Mouse (Mus musculus): ENCODE results near the gene Csnk2a1. TPM values are rescaled to one million over a fixed set of nuclear protein-coding genes. Genes with fewer than 3 reads are reported as not detected.
A peak's percentile ranks its signal among the peaks of the same experiment; 100 is the strongest.

Csnk2a1 gene
- polyA plus RNA-seq, 1 experiment from 2014 or later = 62.4 TPM

DNA sequence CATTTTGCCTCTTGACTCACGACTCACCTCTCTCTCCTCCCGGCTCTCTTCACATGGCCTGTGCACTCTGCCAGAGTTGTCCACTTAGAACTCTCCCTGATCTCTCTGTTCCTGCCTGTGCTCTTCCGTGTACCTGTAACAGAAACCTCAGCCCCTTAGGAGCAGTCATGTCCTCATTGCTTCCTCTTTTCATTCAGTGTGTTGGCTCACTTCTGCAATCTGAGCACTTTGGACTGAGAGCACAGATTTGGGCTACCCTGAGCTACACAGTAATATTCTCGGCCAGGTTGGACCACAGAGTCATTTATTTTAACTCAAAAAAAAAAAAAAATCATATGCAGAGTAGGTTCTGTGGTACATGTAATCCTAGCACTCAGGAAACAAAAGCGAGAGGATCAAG, 39.5 kb upstream of the Csnk2a1 start:
- Histone ChIP-seq H3K9ac (replicated peaks; ENCODE audit: low read depth) (no peak overlapping the region), H3K4me1 (ENCODE audit: insufficient read depth, low read depth, low read length) (no peaks in the 10 kb centered on the region), H3K36me3 (ENCODE audit: insufficient read depth, low read length) (no peaks in the 10 kb centered on the region), H3K27me3 (replicated peaks; ENCODE audit: insufficient read depth, low read length) (no peaks in the 10 kb centered on the region), H3K9me3 (ENCODE audit: low read length) (no peaks in the 10 kb centered on the region), H3K27ac (ENCODE audit: low read length) (no peak overlapping the region), H3K4me2 (replicated peaks; ENCODE audit: low read depth, low read length) (no peak overlapping the region), H3K4me3 (ENCODE audit: low read depth, low read length) (no peak overlapping the region)
- TF ChIP-seq CTCF (IDR thresholded peaks at IDR 0.05) (no peak), EP300 (IDR thresholded peaks at IDR 0.05) (no peak)
- DNase-seq (ENCODE audit: low spot score) (no peak), ATAC-seq (no peak)
- 74% methylated on average over 5 of the region's 5 CpGs for WGBS

GRCm38 (mm10) chr2:152189213-152189612, 37.4 kb upstream of the Csnk2a1 start:
- H3K4me2 ChIP-seq (replicated peaks; ENCODE audit: low read depth, low read length) = no peak overlapping the region
- no peak overlapping the region for H3K4me3 ChIP-seq (ENCODE audit: low read depth, low read length)
- DNase-seq (ENCODE audit: low spot score) (no peak), ATAC-seq (peak; percentile 33; the same call in 1 of the 2 replicates)
- TF ChIP-seq EP300 (IDR thresholded peaks at IDR 0.05) = no peak
- no peak for TF ChIP-seq CTCF (IDR thresholded peaks at IDR 0.05)
- H3K36me3 ChIP-seq (ENCODE audit: insufficient read depth, low read length) = no peaks in the 10 kb centered on the region
- WGBS = 44% methylated on average over 7 of the region's 7 CpGs
- no peak overlapping the region for H3K27ac ChIP-seq (ENCODE audit: low read length)
- H3K9ac ChIP-seq (replicated peaks; ENCODE audit: low read depth) = no peak overlapping the region
- no peaks in the 10 kb centered on the region for H3K4me1 ChIP-seq (ENCODE audit: insufficient read depth, low read depth, low read length)
- no peaks in the 10 kb centered on the region for H3K9me3 ChIP-seq (ENCODE audit: low read length)
- H3K27me3 ChIP-seq (replicated peaks; ENCODE audit: insufficient read depth, low read length) = no peaks in the 10 kb centered on the region

GRCm38 (mm10) chr2:152189640-152190039, 37.0 kb upstream of the Csnk2a1 start:
- no peaks in the 10 kb centered on the region for H3K4me1 ChIP-seq (ENCODE audit: insufficient read depth, low read depth, low read length)
- no peaks in the 10 kb centered on the region for H3K27me3 ChIP-seq (replicated peaks; ENCODE audit: insufficient read depth, low read length)
- no peak overlapping the region for H3K9ac ChIP-seq (replicated peaks; ENCODE audit: low read depth)
- H3K9me3 ChIP-seq (ENCODE audit: low read length) = no peaks in the 10 kb centered on the region
- peak; percentile 86 for ATAC-seq
- H3K27ac ChIP-seq (ENCODE audit: low read length) = no peak overlapping the region
- TF ChIP-seq CTCF (IDR thresholded peaks at IDR 0.05) (no peak), EP300 (IDR thresholded peaks at IDR 0.05) (no peak)
- H3K4me2 ChIP-seq (replicated peaks; ENCODE audit: low read depth, low read length) = no peak overlapping the region
- no peak overlapping the region for H3K4me3 ChIP-seq (ENCODE audit: low read depth, low read length)
- DNase-seq (ENCODE audit: low spot score) = peak; percentile 21
- 67% methylated on average over 9 of the region's 9 CpGs for WGBS
- no peaks in the 10 kb centered on the region for H3K36me3 ChIP-seq (ENCODE audit: insufficient read depth, low read length)

- 61% methylated on average over 7 of the region's 7 CpGs for WGBS
- no peak overlapping the region for H3K4me2 ChIP-seq (replicated peaks; ENCODE audit: low read depth, low read length)
- no peak overlapping the region for H3K9ac ChIP-seq (replicated peaks; ENCODE audit: low read depth)
- TF ChIP-seq CTCF (IDR thresholded peaks at IDR 0.05) (no peak), EP300 (IDR thresholded peaks at IDR 0.05) (no peak)
- no peak overlapping the region for H3K4me3 ChIP-seq (ENCODE audit: low read depth, low read length)
- H3K27me3 ChIP-seq (replicated peaks; ENCODE audit: insufficient read depth, low read length) = no peaks in the 10 kb centered on the region
- no peaks in the 10 kb centered on the region for H3K4me1 ChIP-seq (ENCODE audit: insufficient read depth, low read depth, low read length)
- no peak for DNase-seq (ENCODE audit: low spot score)
- no peaks in the 10 kb centered on the region for H3K9me3 ChIP-seq (ENCODE audit: low read length)
- H3K36me3 ChIP-seq (ENCODE audit: insufficient read depth, low read length) = no peaks in the 10 kb centered on the region
- no peak overlapping the region for H3K27ac ChIP-seq (ENCODE audit: low read length)
- ATAC-seq = no peak
Measured at GRCm38 (mm10) chr2:152190161-152190560, 36.5 kb upstream of the Csnk2a1 start.

GRCm38 (mm10) chr2:152192591-152193345, 33.9 kb upstream of the Csnk2a1 start:
- no peak for DNase-seq (ENCODE audit: low spot score)
- no peak for ATAC-seq
- H3K4me3 ChIP-seq (ENCODE audit: low read depth, low read length) = no peak overlapping the region
- no peak overlapping the region for H3K4me2 ChIP-seq (replicated peaks; ENCODE audit: low read depth, low read length)
- no peaks in the 10 kb centered on the region for H3K4me1 ChIP-seq (ENCODE audit: insufficient read depth, low read depth, low read length)
- H3K36me3 ChIP-seq (ENCODE audit: insufficient read depth, low read length) = no peaks in the 10 kb centered on the region
- no peak overlapping the region for H3K9ac ChIP-seq (replicated peaks; ENCODE audit: low read depth)
- no peaks in the 10 kb centered on the region for H3K27me3 ChIP-seq (replicated peaks; ENCODE audit: insufficient read depth, low read length)
- no peaks in the 10 kb centered on the region for H3K9me3 ChIP-seq (ENCODE audit: low read length)
- no peak overlapping the region for H3K27ac ChIP-seq (ENCODE audit: low read length)
- 65% methylated on average over 13 of the region's 13 CpGs for WGBS
- TF ChIP-seq EP300 (IDR thresholded peaks at IDR 0.05) (no peak), CTCF (IDR thresholded peaks at IDR 0.05) (no peak)

DNA sequence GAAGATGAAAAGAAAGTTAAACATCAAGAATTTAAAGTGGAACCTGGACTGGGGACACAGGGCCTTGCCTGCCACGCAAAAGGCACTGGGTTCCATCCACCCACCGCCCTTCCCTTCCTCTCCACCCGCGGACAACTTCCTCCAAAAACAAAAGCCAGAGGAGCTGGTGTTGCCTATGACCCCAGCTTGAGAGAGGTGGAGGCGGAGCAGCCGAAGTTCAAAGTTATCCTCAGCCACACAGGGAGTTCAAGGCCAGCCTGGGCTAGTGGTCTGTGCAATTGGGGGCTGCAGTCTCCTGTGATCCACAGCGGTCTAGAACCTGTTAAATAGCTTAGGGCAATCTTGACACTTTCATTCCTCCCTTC, 33.3 kb upstream of the Csnk2a1 start:
- H3K36me3 ChIP-seq (ENCODE audit: insufficient read depth, low read length) = no peaks in the 10 kb centered on the region
- H3K4me3 ChIP-seq (ENCODE audit: low read depth, low read length) = no peak overlapping the region
- H3K9me3 ChIP-seq (ENCODE audit: low read length) = no peaks in the 10 kb centered on the region
- WGBS = 62% methylated on average over 7 of the region's 7 CpGs
- no peak overlapping the region for H3K9ac ChIP-seq (replicated peaks; ENCODE audit: low read depth)
- no peak overlapping the region for H3K4me2 ChIP-seq (replicated peaks; ENCODE audit: low read depth, low read length)
- DNase-seq (ENCODE audit: low spot score) (no peak), ATAC-seq (no peak)
- no peaks in the 10 kb centered on the region for H3K27me3 ChIP-seq (replicated peaks; ENCODE audit: insufficient read depth, low read length)
- no peak overlapping the region for H3K27ac ChIP-seq (ENCODE audit: low read length)
- no peaks in the 10 kb centered on the region for H3K4me1 ChIP-seq (ENCODE audit: insufficient read depth, low read depth, low read length)
- TF ChIP-seq EP300 (IDR thresholded peaks at IDR 0.05) (no peak), CTCF (IDR thresholded peaks at IDR 0.05) (no peak)

Data from lung, postnatal 0 days (tissue).